In genomic region chr6:136920320-136921257, GRCm38 (mm10) we compare ENCODE assay signal across 9 mouse cellular contexts. TPM values are rescaled to one million over a fixed set of nuclear protein-coding genes. Genes with fewer than 3 reads are reported as not detected.
DNase-seq lines count a peak whose midpoint lies in the region; ATAC-seq lines count a peak whose summit lies in the region.
"Had no signal": no experiment of that assay in that cellular context is flagged by ENCODE, and none has a peak within 500 bp of the region (broad histone marks: within the 10 kb centered on the region; RNA-seq: fewer than 3 reads in every experiment).

No protein-coding gene starts in this region.

- H3K9ac ChIP-seq in midbrain, embryonic 11.5 days (ENCODE audit: low read length), result peak overlapping the region; percentile 31; the same call in 1 of the 2 replicates
- H3K9ac ChIP-seq in midbrain, embryonic 15.5 days, result no peak overlapping the region
- H3K9ac ChIP-seq in midbrain, embryonic 12.5 days (replicated peaks), result no peak overlapping the region
- H3K9ac ChIP-seq: limb, embryonic 15.5 days had no signal

- no peaks in the 10 kb centered on the region for H3K36me3 ChIP-seq in midbrain, embryonic 11.5 days (ENCODE audit: control insufficient read depth, insufficient read depth, low read length)
- H3K36me3 ChIP-seq in midbrain, embryonic 15.5 days (replicated peaks), result no peaks in the 10 kb centered on the region
- no peaks in the 10 kb centered on the region for H3K36me3 ChIP-seq in midbrain, embryonic 12.5 days
- H3K36me3 ChIP-seq: limb, embryonic 15.5 days had no signal

- ATAC-seq in midbrain, embryonic 11.5 days (ENCODE audit: low FRiP score), result peak; percentile 65; the same call in 1 of the 2 replicates
- ATAC-seq in midbrain, embryonic 15.5 days (replicated peaks), result no peak
- ATAC-seq in granulocyte monocyte progenitor cell, adult 5-6 weeks (replicated peaks; ENCODE audit: poor library complexity, severe bottlenecking), result peak; percentile 72
- peak; percentile 47; the same call in 1 of the 2 replicates for ATAC-seq in midbrain, embryonic 12.5 days (ENCODE audit: low FRiP score, low read depth)

- intact Hi-C loops in left cerebral cortex, postnatal 14 days (cut with DNase I), result loop anchor here (1.0 to 5.0 kb wide), 2 partner anchors 47 to 59 kb away; no protein-coding TSS in a partner anchor

- H3K4me2 ChIP-seq in midbrain, embryonic 11.5 days, result no peak overlapping the region
- H3K4me2 ChIP-seq in midbrain, embryonic 15.5 days, result no peak overlapping the region
- no peak overlapping the region for H3K4me2 ChIP-seq in midbrain, embryonic 12.5 days (replicated peaks)
- H3K4me2 ChIP-seq: limb, embryonic 15.5 days had no signal

- H3K27me3 ChIP-seq in midbrain, embryonic 11.5 days (ENCODE audit: control insufficient read depth, insufficient read depth, low read length), result no peaks in the 10 kb centered on the region
- no peaks in the 10 kb centered on the region for H3K27me3 ChIP-seq in midbrain, embryonic 15.5 days (replicated peaks)
- no peaks in the 10 kb centered on the region for H3K27me3 ChIP-seq in midbrain, embryonic 12.5 days
- H3K27me3 ChIP-seq: limb, embryonic 15.5 days had no signal

- no peaks in the 10 kb centered on the region for H3K9me3 ChIP-seq in midbrain, embryonic 11.5 days (ENCODE audit: control insufficient read depth, low read length)
- no peaks in the 10 kb centered on the region for H3K9me3 ChIP-seq in midbrain, embryonic 15.5 days
- no peaks in the 10 kb centered on the region for H3K9me3 ChIP-seq in midbrain, embryonic 12.5 days
- H3K9me3 ChIP-seq: limb, embryonic 15.5 days had no signal

- peak; percentile 98 for DNase-seq in midbrain, embryonic 11.5 days (ENCODE audit: low spot score, missing footprints)
- peak; percentile 80 for DNase-seq in embryo, embryonic 11 days
- DNase-seq in kidney, adult 11 months, result peak; percentile 53
- DNase-seq in left cerebral cortex, postnatal 14 days (ENCODE audit: low spot score in 2 of 2), result peak; percentile 89
- peak; percentile 62 to 81 for DNase-seq in spleen, postnatal 10 days (ENCODE audit: low spot score in 2 of 2)

- H3K4me1 ChIP-seq in midbrain, embryonic 11.5 days (ENCODE audit: control insufficient read depth, insufficient read depth, low read length), result no peaks in the 10 kb centered on the region
- H3K4me1 ChIP-seq in midbrain, embryonic 15.5 days, result no peaks in the 10 kb centered on the region
- H3K4me1 ChIP-seq in midbrain, embryonic 12.5 days, result no peaks in the 10 kb centered on the region

- H3K27ac ChIP-seq in midbrain, embryonic 11.5 days (ENCODE audit: low read depth, low read length), result no peak overlapping the region
- no peak overlapping the region for H3K27ac ChIP-seq in midbrain, embryonic 15.5 days
- no peak overlapping the region for H3K27ac ChIP-seq in midbrain, embryonic 12.5 days (replicated peaks)
- H3K27ac ChIP-seq: limb, embryonic 15.5 days had no signal

- 49% methylated on average over 16 of the region's 16 CpGs for WGBS in midbrain, embryonic 11.5 days
- 43% methylated on average over 16 of the region's 16 CpGs for WGBS in midbrain, embryonic 15.5 days
- 50% methylated on average over 16 of the region's 16 CpGs for WGBS in midbrain, embryonic 12.5 days

- H3K4me3 ChIP-seq in midbrain, embryonic 11.5 days (ENCODE audit: low read depth, low read length), result no peak overlapping the region
- H3K4me3 ChIP-seq in midbrain, embryonic 15.5 days, result no peak overlapping the region
- no peak overlapping the region for H3K4me3 ChIP-seq in midbrain, embryonic 12.5 days
- H3K4me3 ChIP-seq: limb, embryonic 15.5 days had no signal

RNA-seq across cellular contexts. Expression of gene Erp27, which starts 1.4 kb away (rescaled TPM):
- not detected in 2 replicates for polyA plus RNA-seq in midbrain, embryonic 11.5 days (2014; fragmentation: Nextera tagmentation; extraction: Ambion mirVana)
- polyA plus RNA-seq in midbrain, embryonic 15.5 days (2015; fragmentation: Nextera tagmentation; extraction: Ambion mirVana), result not detected in 2 replicates
- 1.4 TPM in 1 of 2 replicates, not detected in the other for total RNA-seq in granulocyte monocyte progenitor cell, adult 5-6 weeks (2014; fragmentation: Nextera tagmentation)
- 0.77 TPM in 1 of 2 replicates, not detected in the other for total RNA-seq in granulocyte monocyte progenitor cell, adult 5-6 weeks (2017)
- under 1 TPM; 0.34 to 0.81 TPM for total RNA-seq in left cerebral cortex, postnatal 14 days (2021)
- not detected in 2 replicates for polyA plus RNA-seq in midbrain, embryonic 12.5 days (2016; fragmentation: Nextera tagmentation; extraction: Ambion mirVana)

RNA-seq across cellular contexts. Expression of gene Pde6h, which starts 3.0 kb away (rescaled TPM):
- not detected in 2 replicates for polyA plus RNA-seq in midbrain, embryonic 11.5 days (2014; fragmentation: Nextera tagmentation; extraction: Ambion mirVana)
- not detected in 2 replicates for polyA plus RNA-seq in midbrain, embryonic 15.5 days (2015; fragmentation: Nextera tagmentation; extraction: Ambion mirVana)
- total RNA-seq in granulocyte monocyte progenitor cell, adult 5-6 weeks (2014; fragmentation: Nextera tagmentation), result not detected in 2 replicates
- 0.04 TPM in 1 of 2 replicates, not detected in the other for total RNA-seq in granulocyte monocyte progenitor cell, adult 5-6 weeks (2017)
- total RNA-seq in left cerebral cortex, postnatal 14 days (2021), result 1 to 10 TPM; 1.3 to 1.6 TPM
- not detected in 2 replicates for polyA plus RNA-seq in midbrain, embryonic 12.5 days (2016; fragmentation: Nextera tagmentation; extraction: Ambion mirVana)

RNA-seq across cellular contexts. Expression of gene Arhgdib, which starts 21.1 kb away (rescaled TPM):
- polyA plus RNA-seq in midbrain, embryonic 11.5 days (2014; fragmentation: Nextera tagmentation; extraction: Ambion mirVana), result 26.3 and 26.4 TPM in 2 replicates
- polyA plus RNA-seq in midbrain, embryonic 15.5 days (2015; fragmentation: Nextera tagmentation; extraction: Ambion mirVana), result 15.3 and 16.4 TPM in 2 replicates
- total RNA-seq in granulocyte monocyte progenitor cell, adult 5-6 weeks (2014; fragmentation: Nextera tagmentation), result 1,912 and 2,149 TPM in 2 replicates
- total RNA-seq in granulocyte monocyte progenitor cell, adult 5-6 weeks (2017), result 1,225 and 1,275 TPM in 2 replicates
- total RNA-seq in left cerebral cortex, postnatal 14 days (2021), result 10 to 100 TPM; 16.6 to 17.0 TPM
- polyA plus RNA-seq in midbrain, embryonic 12.5 days (2016; fragmentation: Nextera tagmentation; extraction: Ambion mirVana), result 17.9 and 23.1 TPM in 2 replicates

RNA-seq across cellular contexts. Expression of gene Mgp, which starts 45.0 kb away (rescaled TPM):
- polyA plus RNA-seq in midbrain, embryonic 11.5 days (2014; fragmentation: Nextera tagmentation; extraction: Ambion mirVana), result 1.6 and 2.4 TPM in 2 replicates
- polyA plus RNA-seq in midbrain, embryonic 15.5 days (2015; fragmentation: Nextera tagmentation; extraction: Ambion mirVana), result 14.8 and 15.4 TPM in 2 replicates
- not detected in 2 replicates for total RNA-seq in granulocyte monocyte progenitor cell, adult 5-6 weeks (2014; fragmentation: Nextera tagmentation)
- not detected in 2 replicates for total RNA-seq in granulocyte monocyte progenitor cell, adult 5-6 weeks (2017)
- total RNA-seq in left cerebral cortex, postnatal 14 days (2021), result 10 to 100 TPM; 44.9 to 54.4 TPM
- polyA plus RNA-seq in midbrain, embryonic 12.5 days (2016; fragmentation: Nextera tagmentation; extraction: Ambion mirVana), result 7.2 and 10.9 TPM in 2 replicates
